11 mouse cellular contexts compared by ENCODE assay signal in genomic region chr5:116425273-116425672, GRCm38 (mm10). TPM values are rescaled to one million over a fixed set of nuclear protein-coding genes. Genes with fewer than 3 reads are reported as not detected.
A peak's percentile ranks its signal among the peaks of the same experiment; 100 is the strongest.
DNase-seq lines count a peak whose midpoint lies in the region; ATAC-seq and TF ChIP-seq lines count a peak whose summit lies in the region.
"Had no signal": no experiment of that assay in that cellular context is flagged by ENCODE, and none has a peak within 500 bp of the region (broad histone marks: within the 10 kb centered on the region; RNA-seq: fewer than 3 reads in every experiment).

No protein-coding gene starts in this region.

- H3K9ac ChIP-seq in forebrain, embryonic 16.5 days (replicated peaks; ENCODE audit: low read depth, low read length), result 0 out of 2 replicates have a peak overlapping the region, but pooled peaks have one; percentile 16
- no peak overlapping the region for H3K9ac ChIP-seq in forebrain, embryonic 12.5 days
- no peak overlapping the region for H3K9ac ChIP-seq in midbrain, postnatal 0 days (replicated peaks; ENCODE audit: low read length, poor library complexity, severe bottlenecking)
- H3K9ac ChIP-seq in midbrain, embryonic 11.5 days (ENCODE audit: low read length), result no peak overlapping the region
- H3K9ac ChIP-seq in stomach, postnatal 0 days (ENCODE audit: low read length), result no peak overlapping the region
- no peak overlapping the region for H3K9ac ChIP-seq in neural tube, embryonic 15.5 days (replicated peaks)

- no peaks in the 10 kb centered on the region for H3K9me3 ChIP-seq in forebrain, embryonic 16.5 days (ENCODE audit: control insufficient read depth, low read length)
- H3K9me3 ChIP-seq in forebrain, embryonic 12.5 days, result no peaks in the 10 kb centered on the region
- H3K9me3 ChIP-seq in midbrain, postnatal 0 days (ENCODE audit: low read length), result no peaks in the 10 kb centered on the region
- H3K9me3 ChIP-seq in midbrain, embryonic 11.5 days (ENCODE audit: control insufficient read depth, low read length), result no peaks in the 10 kb centered on the region
- no peaks in the 10 kb centered on the region for H3K9me3 ChIP-seq in stomach, postnatal 0 days (ENCODE audit: control insufficient read depth, low read length)
- no peaks in the 10 kb centered on the region for H3K9me3 ChIP-seq in neural tube, embryonic 15.5 days (replicated peaks)

- no peak overlapping the region for H3K27ac ChIP-seq in forebrain, embryonic 16.5 days (ENCODE audit: low read length)
- H3K27ac ChIP-seq in forebrain, embryonic 12.5 days, result no peak overlapping the region
- no peak overlapping the region for H3K27ac ChIP-seq in midbrain, postnatal 0 days (ENCODE audit: low read depth, low read length)
- H3K27ac ChIP-seq in midbrain, embryonic 11.5 days (ENCODE audit: low read depth, low read length), result no peak overlapping the region
- peak overlapping the region; percentile 35; the same call in 1 of the 2 replicates for H3K27ac ChIP-seq in stomach, postnatal 0 days (replicated peaks)
- no peak overlapping the region for H3K27ac ChIP-seq in neural tube, embryonic 15.5 days (replicated peaks)

- H3K4me3 ChIP-seq in forebrain, embryonic 16.5 days (replicated peaks; ENCODE audit: low read length), result no peak overlapping the region
- H3K4me3 ChIP-seq in forebrain, embryonic 12.5 days (replicated peaks), result no peak overlapping the region
- H3K4me3 ChIP-seq in midbrain, postnatal 0 days (ENCODE audit: low read depth, low read length), result no peak overlapping the region
- no peak overlapping the region for H3K4me3 ChIP-seq in midbrain, embryonic 11.5 days (ENCODE audit: low read depth, low read length)
- H3K4me3 ChIP-seq in stomach, postnatal 0 days (ENCODE audit: low read depth, low read length), result no peak overlapping the region
- no peak overlapping the region for H3K4me3 ChIP-seq in neural tube, embryonic 15.5 days (replicated peaks)

- WGBS in forebrain, embryonic 16.5 days, result 38% methylated on average over 7 of the region's 7 CpGs
- 62% methylated on average over 7 of the region's 7 CpGs for WGBS in forebrain, embryonic 12.5 days
- 68% methylated on average over 7 of the region's 7 CpGs for WGBS in midbrain, postnatal 0 days
- WGBS in midbrain, embryonic 11.5 days, result 68% methylated on average over 7 of the region's 7 CpGs
- WGBS in stomach, postnatal 0 days, result 32% methylated on average over 7 of the region's 7 CpGs
- WGBS in neural tube, embryonic 15.5 days, result 60% methylated on average over 7 of the region's 7 CpGs

- no peak for DNase-seq in midbrain, postnatal 0 days (ENCODE audit: low spot score)
- DNase-seq in midbrain, embryonic 11.5 days (ENCODE audit: low spot score, missing footprints), result no peak
- peak; percentile 77 to 81 for DNase-seq in heart, postnatal 10 days
- peak; percentile 57 for DNase-seq in stomach, postnatal 0 days (ENCODE audit: low spot score)
- DNase-seq in kidney, adult 18-20 months, result no peak
- DNase-seq: kidney, adult 8-10 months; layer of hippocampus, postnatal 36 days had no signal

- H3K36me3 ChIP-seq in forebrain, embryonic 16.5 days (ENCODE audit: control insufficient read depth, insufficient read depth), result no peaks in the 10 kb centered on the region
- no peaks in the 10 kb centered on the region for H3K36me3 ChIP-seq in forebrain, embryonic 12.5 days (replicated peaks)
- H3K36me3 ChIP-seq in midbrain, postnatal 0 days (ENCODE audit: insufficient read depth, low read length), result no peaks in the 10 kb centered on the region
- H3K36me3 ChIP-seq in midbrain, embryonic 11.5 days (ENCODE audit: control insufficient read depth, insufficient read depth, low read length), result no peaks in the 10 kb centered on the region
- H3K36me3 ChIP-seq in stomach, postnatal 0 days (ENCODE audit: control insufficient read depth, insufficient read depth, low read length), result no peaks in the 10 kb centered on the region
- no peaks in the 10 kb centered on the region for H3K36me3 ChIP-seq in neural tube, embryonic 15.5 days

- no peaks in the 10 kb centered on the region for H3K27me3 ChIP-seq in forebrain, embryonic 16.5 days (replicated peaks; ENCODE audit: control insufficient read depth, insufficient read depth, low read length)
- peaks cover 20% of the 10 kb centered on the region for H3K27me3 ChIP-seq in forebrain, embryonic 12.5 days
- H3K27me3 ChIP-seq in midbrain, postnatal 0 days (ENCODE audit: insufficient read depth, low read length), result peaks cover 2% of the 10 kb centered on the region; the same call in 1 of the 2 replicates
- H3K27me3 ChIP-seq in midbrain, embryonic 11.5 days (ENCODE audit: control insufficient read depth, insufficient read depth, low read length), result no peaks in the 10 kb centered on the region
- H3K27me3 ChIP-seq in stomach, postnatal 0 days (ENCODE audit: control insufficient read depth, insufficient read depth, low read length), result no peaks in the 10 kb centered on the region
- 0 out of 2 replicates have a peak, but pooled peaks cover 9% of the 10 kb centered on the region for H3K27me3 ChIP-seq in neural tube, embryonic 15.5 days (replicated peaks)
- H3K27me3 ChIP-seq: CH12.LX had no signal

- peaks cover 14% of the 10 kb centered on the region for H3K4me1 ChIP-seq in forebrain, embryonic 16.5 days (replicated peaks; ENCODE audit: control insufficient read depth, insufficient read depth, low read length)
- peaks cover 30% of the 10 kb centered on the region for H3K4me1 ChIP-seq in forebrain, embryonic 12.5 days
- H3K4me1 ChIP-seq in midbrain, postnatal 0 days (ENCODE audit: insufficient read depth, low read length), result no peaks in the 10 kb centered on the region
- H3K4me1 ChIP-seq in midbrain, embryonic 11.5 days (ENCODE audit: control insufficient read depth, insufficient read depth, low read length), result peaks cover 19% of the 10 kb centered on the region
- H3K4me1 ChIP-seq in stomach, postnatal 0 days (replicated peaks; ENCODE audit: control insufficient read depth, insufficient read depth), result no peaks in the 10 kb centered on the region
- H3K4me1 ChIP-seq in neural tube, embryonic 15.5 days, result peaks cover 18% of the 10 kb centered on the region

- intact Hi-C loops in heart, postnatal 10 days (cut with DNase I), result no loop called here

- no peak overlapping the region for H3K4me2 ChIP-seq in forebrain, embryonic 16.5 days (ENCODE audit: low read length)
- H3K4me2 ChIP-seq in forebrain, embryonic 12.5 days, result no peak overlapping the region
- no peak overlapping the region for H3K4me2 ChIP-seq in midbrain, postnatal 0 days (ENCODE audit: low read depth, low read length, poor library complexity, severe bottlenecking)
- no peak overlapping the region for H3K4me2 ChIP-seq in midbrain, embryonic 11.5 days
- no peak overlapping the region for H3K4me2 ChIP-seq in stomach, postnatal 0 days (replicated peaks; ENCODE audit: low read depth)
- H3K4me2 ChIP-seq in neural tube, embryonic 15.5 days, result no peak overlapping the region

- no peak for ATAC-seq in forebrain, embryonic 16.5 days
- ATAC-seq in forebrain, embryonic 12.5 days (ENCODE audit: low FRiP score), result no peak
- ATAC-seq in midbrain, postnatal 0 days (ENCODE audit: low FRiP score), result 0 out of 2 replicates have a peak, but pooled peaks have one; percentile 13
- no peak for ATAC-seq in midbrain, embryonic 11.5 days (ENCODE audit: low FRiP score)
- peak; percentile 63; the same call in 1 of the 2 replicates for ATAC-seq in stomach, postnatal 0 days (ENCODE audit: low FRiP score, low TSS enrichment)
- no peak for ATAC-seq in neural tube, embryonic 15.5 days (ENCODE audit: low FRiP score)

- no peak for TF ChIP-seq EP300 in stomach, postnatal 0 days (optimal IDR thresholded peaks at IDR 0.05)

- TF ChIP-seq CTCF in midbrain, postnatal 0 days (IDR thresholded peaks at IDR 0.05), result no peak
- no peak for TF ChIP-seq CTCF in stomach, postnatal 0 days (IDR thresholded peaks at IDR 0.05; ENCODE audit: low read depth)

RNA-seq across cellular contexts. Expression of gene Hspb8, which starts 2.6 kb away (rescaled TPM):
- polyA plus RNA-seq in forebrain, embryonic 16.5 days (2015; fragmentation: Nextera tagmentation; extraction: Ambion mirVana), result 3.7 and 4.8 TPM in 2 replicates
- polyA plus RNA-seq in forebrain, embryonic 12.5 days (2016; fragmentation: Nextera tagmentation; extraction: Ambion mirVana), result 7.4 and 9.0 TPM in 2 replicates
- 19.4 and 19.8 TPM in 2 replicates for total RNA-seq in midbrain, postnatal 0 days (2014; rRNA removed)
- polyA plus RNA-seq in midbrain, postnatal 0 days (2015; fragmentation: Nextera tagmentation; extraction: Ambion mirVana), result 7.5 and 8.0 TPM in 2 replicates
- polyA plus RNA-seq in midbrain, embryonic 11.5 days (2014; fragmentation: Nextera tagmentation; extraction: Ambion mirVana), result 5.5 and 6.1 TPM in 2 replicates
- total RNA-seq in heart, postnatal 10 days (2021), result 100 to 1,000 TPM; 155 to 178 TPM
- polyA plus RNA-seq in stomach, postnatal 0 days (2015; fragmentation: Nextera tagmentation; extraction: Ambion mirVana), result 28.9 and 29.0 TPM in 2 replicates
- 8.9 and 11.9 TPM in 2 replicates for polyA plus RNA-seq in neural tube, embryonic 15.5 days (2015; fragmentation: Nextera tagmentation; extraction: Ambion mirVana)
- total RNA-seq: CH12.LX had no signal

Comparison
In these comparisons a context has a peak if more than half of its experiments do, and no peak if none do; other contexts are left out.
1. ATAC-seq: peak in midbrain, postnatal 0 days (single experiment) and stomach, postnatal 0 days (single experiment); none in forebrain, embryonic 16.5 days (single experiment), forebrain, embryonic 12.5 days (single experiment), midbrain, embryonic 11.5 days (single experiment) and neural tube, embryonic 15.5 days (single experiment).
2. DNase-seq: peak in heart, postnatal 10 days (2 of 2) and stomach, postnatal 0 days (single experiment); none in midbrain, postnatal 0 days (single experiment), midbrain, embryonic 11.5 days (single experiment) and kidney, adult 18-20 months (single experiment).